Mouse (Mus musculus) layer of hippocampus, adult 8-10 months (tissue): ENCODE results near the gene Ice2. TPM values are rescaled to one million over a fixed set of nuclear protein-coding genes. Genes with fewer than 3 reads are reported as not detected.
A peak's percentile ranks its signal among the peaks of the same experiment; 100 is the strongest.

Experiments
- DNase-seq, 2 experiments: peaks; one replicate each; pipeline ENCODE4 v3.0.0; 2022; ENCODE audit warnings: low spot score in 2 of 2
- microRNA-seq, 2 experiments: library from miRNA; unstranded; fragments of <30 nt; microRNA quantifications; one replicate each; pipeline ENCODE4 v1.2.0; 2022
- total RNA-seq, 4 experiments: library from RNA; stranded (reverse); gene quantifications; 2 replicates each; pipeline ENCODE4 v1.2.4; 2022

Ice2 gene
- total RNA-seq, 4 experiments from 2014 or later, result 12.2 to 15.5 (median 13.5) TPM

DNA sequence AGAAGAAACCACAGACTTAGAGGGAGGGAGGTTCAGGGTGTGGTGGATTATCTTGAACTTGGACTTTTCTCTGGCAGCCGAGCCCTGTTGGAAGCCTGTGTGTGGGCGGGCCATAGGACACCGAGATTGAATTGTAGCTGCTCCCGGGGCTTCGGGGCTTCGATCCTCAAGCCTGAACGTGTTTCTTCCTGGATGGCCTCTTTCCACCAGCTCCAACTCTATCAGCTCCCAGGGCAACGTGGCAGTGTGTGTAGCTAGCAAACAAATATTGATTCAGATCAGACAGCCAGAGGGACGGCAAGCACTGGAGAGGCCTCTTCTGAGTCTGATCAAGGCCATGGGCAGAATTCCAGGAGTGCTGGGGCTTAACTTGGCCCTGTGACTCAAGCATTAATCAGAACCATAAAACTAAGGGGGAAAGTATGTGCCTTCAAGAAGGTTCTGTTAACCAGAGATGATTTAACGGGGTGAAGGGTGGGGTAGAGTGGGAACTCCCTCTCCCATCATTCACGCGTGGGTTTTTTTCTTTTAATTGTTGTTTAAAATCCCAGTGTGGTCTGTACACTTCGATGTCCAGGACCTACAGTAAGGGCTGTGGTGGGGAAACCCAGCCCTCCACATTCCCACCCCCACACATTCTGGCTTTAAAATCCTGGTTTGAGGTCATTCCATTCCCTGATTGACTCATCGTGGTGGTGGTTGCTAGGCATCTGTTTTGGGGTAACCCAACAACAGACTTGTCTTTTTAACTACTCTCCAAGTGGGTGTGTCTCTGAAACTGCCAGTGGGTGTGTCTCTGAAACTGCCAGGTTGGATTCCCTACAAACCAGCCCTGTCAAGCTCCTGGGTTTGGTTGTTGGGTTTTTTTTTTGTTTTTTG lies 60.3 kb downstream of the Ice2 start:
- no peak for DNase-seq

DNA sequence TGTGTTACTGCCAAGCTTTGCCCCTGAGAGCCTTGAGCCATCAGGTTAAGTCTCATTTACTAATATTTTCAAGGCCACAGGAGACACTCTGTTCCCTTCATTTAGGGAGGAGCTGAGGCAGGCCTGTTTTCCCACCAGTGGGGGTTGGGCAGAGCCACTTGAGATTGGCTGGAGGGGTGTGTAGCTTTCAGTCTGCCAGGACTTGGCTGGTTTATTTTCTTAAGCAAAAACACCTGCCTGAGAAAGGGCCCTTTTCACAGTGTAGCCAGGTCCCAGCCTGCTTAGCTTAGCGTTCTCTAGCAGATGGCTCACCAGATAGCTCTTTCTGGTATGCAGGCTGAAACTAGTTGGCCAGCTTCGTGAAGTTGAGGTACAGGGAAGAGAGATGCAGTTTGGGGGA lies 61.3 kb downstream of the Ice2 start:
- DNase-seq, result no peak

DNA sequence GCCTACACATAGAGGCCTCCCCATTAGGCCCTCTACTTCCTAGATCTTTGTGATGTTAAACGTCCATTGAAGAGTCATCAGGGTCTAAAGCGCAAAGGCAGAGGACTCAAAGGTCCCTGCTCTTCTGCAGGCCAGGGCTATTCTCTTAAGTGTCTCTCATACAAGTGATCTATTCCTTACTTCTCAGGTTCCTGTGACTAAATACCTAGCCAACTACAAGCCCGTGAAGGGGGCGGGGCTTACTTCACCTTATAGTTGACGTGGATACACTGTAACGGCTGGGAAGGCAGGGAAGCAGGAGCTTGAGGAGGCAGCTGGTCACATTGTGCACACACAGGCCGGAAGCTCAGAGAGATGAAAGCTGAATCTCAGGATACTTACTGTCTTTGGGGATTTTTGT lies 62.2 kb downstream of the Ice2 start:
- no peak for DNase-seq

DNA sequence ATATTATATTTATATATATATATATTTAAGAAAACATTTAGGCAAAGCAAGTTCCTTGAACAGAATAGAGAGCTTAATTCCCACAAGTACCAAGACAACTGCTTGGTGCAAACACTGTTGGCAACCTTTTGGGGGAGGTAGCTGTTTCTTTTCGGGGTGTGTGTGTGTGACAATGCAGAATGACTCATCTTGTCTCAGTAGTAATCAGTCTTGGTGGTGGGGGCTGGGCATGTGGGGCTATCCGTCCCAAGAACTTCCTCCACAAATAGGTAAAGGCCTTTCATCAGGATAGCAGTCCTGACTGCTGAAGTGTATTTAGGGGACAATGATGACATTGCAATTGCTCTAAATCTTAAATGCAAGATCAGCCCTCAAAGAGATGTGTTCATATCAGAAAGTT lies 65.3 kb downstream of the Ice2 start:
- no peak for DNase-seq

GRCm38 (mm10) chr9:69464109-69464756 lies 66.5 kb downstream of the Ice2 start:
- no peak for DNase-seq

- DNase-seq, result no peak
These were observed 68.4 kb downstream of the Ice2 start for GRCm38 (mm10) chr9:69466098-69466497.

- DNase-seq, result no peak
These were observed 69.7 kb downstream of the Ice2 start for GRCm38 (mm10) chr9:69467310-69467939.

GRCm38 (mm10) chr9:69468991-69469390 lies 71.3 kb downstream of the Ice2 start:
- DNase-seq, result no peak

DNA sequence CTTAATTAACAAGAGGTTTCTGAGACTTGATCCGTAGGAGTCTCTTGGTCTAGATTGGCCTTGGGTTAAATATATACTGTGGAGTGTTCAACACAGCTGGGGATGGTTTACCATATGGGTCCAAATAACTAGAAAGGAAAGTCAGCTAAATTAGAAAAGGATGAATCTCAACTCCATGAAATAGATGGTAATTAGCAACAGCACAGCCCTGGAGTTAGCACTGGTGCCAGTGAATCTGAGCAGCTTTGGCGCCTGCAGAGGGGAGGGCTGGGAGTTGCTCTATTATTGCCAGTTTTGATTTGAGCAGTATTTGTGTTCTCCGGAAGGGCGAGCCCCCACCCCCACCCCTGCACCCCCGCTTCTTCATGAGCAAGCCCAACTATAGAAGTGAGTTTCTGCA lies 72.7 kb downstream of the Ice2 start:
- no peak for DNase-seq

- DNase-seq, result no peak
These were observed 73.2 kb downstream of the Ice2 start for GRCm38 (mm10) chr9:69470921-69471320.

- no peak for DNase-seq
These were observed 75.0 kb downstream of the Ice2 start for GRCm38 (mm10) chr9:69472724-69473123.

GRCm38 (mm10) chr9:69475873-69476272 lies 78.2 kb downstream of the Ice2 start:
- no peak for DNase-seq

DNA sequence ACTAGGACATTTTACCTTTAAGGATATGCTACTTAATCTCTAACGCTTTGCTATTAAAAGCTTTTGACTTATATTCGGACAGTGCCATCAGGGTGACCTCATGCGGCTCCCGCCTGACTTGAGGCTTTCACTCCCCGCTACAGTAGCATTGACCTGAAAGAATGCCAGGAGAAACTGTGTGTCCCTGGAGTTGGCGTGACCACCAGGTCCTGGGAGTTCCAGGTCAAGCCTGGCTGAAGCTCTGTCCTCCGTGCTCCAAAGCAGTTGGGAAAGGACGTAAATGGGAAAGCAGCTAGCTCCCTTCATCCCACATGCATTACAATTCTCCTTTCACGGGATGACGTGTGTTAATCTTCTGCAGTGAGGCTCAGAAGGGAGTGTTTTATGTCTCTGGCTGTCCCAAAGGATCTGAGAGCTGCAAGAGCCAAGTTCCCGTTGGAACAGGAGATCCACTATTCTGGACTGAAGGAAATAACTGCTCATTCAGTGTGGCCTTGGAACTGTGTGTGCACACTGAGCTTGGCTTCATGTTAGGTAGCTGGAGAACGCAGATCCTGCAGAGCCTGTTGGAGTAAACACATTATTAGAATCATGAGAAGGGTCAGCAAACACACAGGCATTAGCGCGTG lies 79.6 kb downstream of the Ice2 start:
- DNase-seq, result no peak

DNA sequence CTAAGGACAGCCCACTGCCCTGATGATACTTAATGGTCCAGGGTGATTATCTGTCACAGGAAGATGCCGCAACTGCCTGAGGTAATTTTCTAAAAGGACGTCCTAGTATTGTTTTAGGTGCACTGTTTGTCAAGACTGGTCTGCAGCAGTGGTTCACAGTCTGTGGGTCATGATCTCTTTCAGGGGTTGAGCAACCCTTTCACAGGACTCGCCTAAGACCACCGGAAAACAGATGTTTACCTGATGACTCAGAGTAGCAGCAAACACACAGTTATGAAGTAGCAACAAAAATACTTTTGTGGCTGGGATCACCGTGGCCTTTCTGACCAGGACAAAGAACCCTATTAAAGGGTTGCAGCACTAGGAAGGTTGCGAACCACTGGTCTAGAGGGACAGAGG lies 80.1 kb downstream of the Ice2 start:
- no peak for DNase-seq

DNA sequence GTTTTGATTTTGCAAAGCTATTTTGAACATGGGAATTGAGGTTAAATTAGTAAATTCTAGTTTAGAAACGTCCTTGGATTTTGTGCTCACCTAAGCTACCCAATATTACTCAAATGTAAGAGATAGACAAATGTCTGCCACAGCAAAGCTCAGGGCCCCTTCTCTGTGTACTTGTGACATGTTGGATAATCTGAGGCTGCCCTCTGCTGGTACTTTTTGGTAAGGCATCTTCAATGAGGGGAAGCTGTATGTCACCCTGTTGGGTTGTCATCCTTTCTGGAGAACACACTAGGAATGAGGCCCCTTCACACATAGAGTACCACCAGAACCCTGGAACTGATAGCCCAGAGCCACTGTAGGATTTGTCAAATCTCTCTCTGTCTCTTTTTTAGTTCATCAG lies 82.6 kb downstream of the Ice2 start:
- peak; percentile 61 to 88 for DNase-seq

Small RNA genes lying within 50 kb of the gene (microRNA-seq; reads per million reads assigned to microRNA genes)
- gene Mir3109, result 0 to 1.0 reads per million in 2 experiments

Other genes starting within 250 kb of the Ice2 start
- 10 to 100 TPM; 12.0 to 19.0 (median 15.6) TPM for gene Anxa2, start 55.7 kb downstream of the Ice2 start, total RNA-seq